Mouse (Mus musculus) embryonic facial prominence, embryonic 12.5 days (tissue): Measurements from ENCODE around the gene Tceal9. TPM values are rescaled to one million over a fixed set of nuclear protein-coding genes. Genes with fewer than 3 reads are reported as not detected.
"Not testable (repeated sequence)": the region's sequence is repeated elsewhere in the genome, so short reads cannot be mapped to it uniquely, and the experiment has no call there.

Source experiments
- ATAC-seq: fragments of 200-750 bp; cut with Nextera tagmentation; 2 replicates; pipeline ENCODE4 v1.8.0; 2017; ENCODE audit not compliant: insufficient number of reproducible peaks, insufficient read depth, low FRiP score, low TSS enrichment
- H3K27ac ChIP-seq: fragments of 300-500 bp; sonication (generic); 2 replicates; pipeline ENCODE4 v1.5.1; 2016; ENCODE audit warnings: mild to moderate bottlenecking
- H3K27me3 ChIP-seq: fragments of 300-500 bp; sonication (generic); 2 replicates; pipeline ENCODE4 v1.6.1; 2016; ENCODE audit warnings: mild to moderate bottlenecking, moderate library complexity
- H3K36me3 ChIP-seq: fragments of 300-500 bp; sonication (generic); 2 replicates; pipeline ENCODE4 v1.6.1; 2016; ENCODE audit warnings: mild to moderate bottlenecking
- H3K4me1 ChIP-seq: fragments of 300-500 bp; sonication (generic); 2 replicates; pipeline ENCODE4 v1.6.1; 2016
- H3K4me2 ChIP-seq: fragments of 300-500 bp; sonication (generic); replicated peaks from 2 replicates; pipeline ENCODE4 v1.6.1; 2016; ENCODE audit warnings: mild to moderate bottlenecking, moderate library complexity
- H3K4me3 ChIP-seq: fragments of 300-500 bp; sonication (generic); 2 replicates; pipeline ENCODE4 v1.5.1; 2016; ENCODE audit warnings: mild to moderate bottlenecking
- H3K9ac ChIP-seq: fragments of 300-500 bp; sonication (generic); 2 replicates; pipeline ENCODE4 v1.6.1; 2016; ENCODE audit warnings: mild to moderate bottlenecking, moderate library complexity
- H3K9me3 ChIP-seq: fragments of 300-500 bp; sonication (generic); 2 replicates; pipeline ENCODE4 v1.6.1; 2016; ENCODE audit warnings: mild to moderate bottlenecking, moderate library complexity
- whole genome bisulfite sequencing: fragments of 180-500 bp; shearing (Covaris S2); methylation state at CpG from one replicate; pipeline ENCODE4 v1.1.7; 2016; 5-methylcytosine and 5-hydroxymethylcytosine counted together
- polyA plus RNA-seq: library from polyadenylated mRNA; unstranded; fragments of >200 nt; fragmentation: Nextera tagmentation; extraction: Ambion mirVana; gene quantifications from 2 replicates; pipeline ENCODE4 v1.2.1, GENCODE M21; 2016

Gene Tceal9
- polyA plus RNA-seq, 1 experiment from 2014 or later: 600 TPM

DNA sequence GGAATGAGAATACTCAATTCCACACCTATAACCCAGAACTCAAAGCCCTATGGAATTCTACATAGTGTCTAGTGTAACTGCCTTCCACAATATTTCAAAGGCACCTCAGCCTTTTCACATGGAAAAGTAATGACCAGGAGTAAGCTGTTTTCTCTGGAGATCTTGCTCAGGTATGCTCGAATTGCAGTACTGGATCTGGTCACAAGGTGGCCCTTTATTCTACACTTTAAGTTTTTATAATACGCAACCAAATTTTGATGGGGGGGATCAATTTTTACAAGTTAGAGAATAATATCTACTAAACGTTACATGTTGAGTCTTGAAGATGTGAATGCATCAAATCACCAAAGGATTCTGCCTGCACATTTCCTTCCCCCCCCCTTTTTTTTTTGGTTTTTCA, 6.8 kb upstream of the Tceal9 start:
- Histone ChIP-seq H3K9me3 (no peaks in the 10 kb centered on the region), H3K27me3 (no peaks in the 10 kb centered on the region), H3K27ac (no peak overlapping the region), H3K4me3 (no peak overlapping the region), H3K4me2 (no peak overlapping the region), H3K4me1 (no peaks in the 10 kb centered on the region), H3K36me3 (no peaks in the 10 kb centered on the region), H3K9ac (no peak overlapping the region)
- 51% methylated on average over 3 of the region's 3 CpGs for WGBS
- no peak for ATAC-seq

DNA sequence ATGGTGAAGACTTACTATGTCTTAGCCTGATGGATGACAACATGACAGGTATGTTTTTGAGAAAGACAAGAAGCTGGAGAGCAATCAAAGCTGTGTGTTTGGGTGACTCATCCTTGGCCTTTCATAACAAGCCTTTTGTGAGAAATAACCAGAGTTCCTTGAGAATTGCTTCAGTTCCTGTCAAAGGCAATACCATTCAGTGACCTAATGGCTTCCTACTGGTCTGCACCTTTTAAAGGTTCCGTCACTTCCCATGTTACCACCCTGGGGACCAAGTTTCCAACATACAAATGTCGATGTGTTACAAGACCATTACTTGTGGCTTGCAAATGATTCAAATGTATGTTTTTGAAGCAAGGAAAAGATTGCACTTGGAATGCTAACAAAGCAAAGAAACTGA, 1.7 kb upstream of the Tceal9 start:
- no peak overlapping the region for H3K27ac ChIP-seq
- H3K4me3 ChIP-seq: no peak overlapping the region
- no peak overlapping the region for H3K4me2 ChIP-seq
- no peaks in the 10 kb centered on the region for H3K4me1 ChIP-seq
- H3K9ac ChIP-seq: no peak overlapping the region
- no peaks in the 10 kb centered on the region for H3K27me3 ChIP-seq
- WGBS: 81% methylated on average over 2 of the region's 2 CpGs
- no peaks in the 10 kb centered on the region for H3K9me3 ChIP-seq
- no peak for ATAC-seq
- no peaks in the 10 kb centered on the region for H3K36me3 ChIP-seq

DNA sequence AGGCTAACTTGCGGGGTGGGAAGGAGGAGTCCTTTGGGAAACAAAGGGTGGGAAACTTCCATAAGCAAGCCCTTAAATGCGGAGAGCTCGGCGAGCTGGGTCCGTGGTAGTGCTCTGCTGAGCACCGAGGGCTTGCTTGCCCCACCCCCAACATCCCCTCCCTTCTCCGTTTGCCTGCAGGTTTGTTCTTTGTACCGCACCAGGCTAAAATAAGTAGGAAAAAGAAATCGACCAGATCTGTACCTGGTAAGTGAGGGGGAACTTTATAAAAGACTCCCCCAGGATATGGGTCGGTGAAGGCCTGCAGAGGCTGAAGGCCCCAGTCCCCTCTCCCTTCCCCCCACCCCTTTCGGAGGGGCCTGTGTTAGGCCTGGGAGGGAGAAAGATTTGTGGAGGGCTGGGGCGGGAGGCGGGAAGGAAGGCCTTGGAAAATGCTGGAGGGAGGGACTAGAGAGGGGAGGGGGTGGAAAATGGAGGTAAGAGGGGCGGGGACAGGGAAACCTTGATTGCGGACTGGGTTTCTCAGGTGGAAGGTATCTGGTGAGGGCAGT, 717 bp downstream of the Tceal9 start:
- H3K9me3 ChIP-seq: no peaks in the 10 kb centered on the region
- H3K4me1 ChIP-seq: no peaks in the 10 kb centered on the region
- H3K27ac ChIP-seq: peak overlapping the region; percentile 80
- WGBS: 25% methylated on average over 15 of the region's 15 CpGs
- no peaks in the 10 kb centered on the region for H3K36me3 ChIP-seq
- peak overlapping the region; percentile 49 for H3K4me2 ChIP-seq
- peak; percentile 77 for ATAC-seq
- H3K27me3 ChIP-seq: no peaks in the 10 kb centered on the region
- H3K9ac ChIP-seq: peak overlapping the region; percentile 73
- peak overlapping the region; percentile 53 for H3K4me3 ChIP-seq

DNA sequence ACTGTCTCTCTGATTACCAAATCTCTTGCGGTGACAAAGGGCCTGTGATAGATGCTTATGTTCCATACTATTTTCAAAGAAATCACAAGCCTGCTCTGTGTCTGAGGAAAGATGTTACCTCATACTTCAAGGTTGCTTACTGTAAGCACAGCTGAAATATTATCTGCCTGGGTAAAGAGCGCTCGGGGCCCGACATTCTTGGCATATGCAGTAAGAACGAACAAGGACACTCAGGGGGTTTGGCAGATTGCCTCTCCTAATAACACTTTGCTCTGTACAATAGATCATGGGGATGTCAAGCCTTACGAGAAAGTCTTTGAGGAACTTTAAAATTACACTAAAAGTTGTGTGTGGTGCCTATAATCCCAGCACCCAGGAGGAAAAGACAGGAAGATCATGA, 3.9 kb downstream of the Tceal9 start:
- Histone ChIP-seq H3K27ac (no peak overlapping the region), H3K9me3 (no peaks in the 10 kb centered on the region), H3K27me3 (no peaks in the 10 kb centered on the region), H3K4me1 (no peaks in the 10 kb centered on the region), H3K4me3 (no peak overlapping the region), H3K4me2 (no peak overlapping the region), H3K9ac (no peak overlapping the region), H3K36me3 (no peaks in the 10 kb centered on the region)
- 77% methylated on average over 6 of the region's 6 CpGs for WGBS
- ATAC-seq: no peak

DNA sequence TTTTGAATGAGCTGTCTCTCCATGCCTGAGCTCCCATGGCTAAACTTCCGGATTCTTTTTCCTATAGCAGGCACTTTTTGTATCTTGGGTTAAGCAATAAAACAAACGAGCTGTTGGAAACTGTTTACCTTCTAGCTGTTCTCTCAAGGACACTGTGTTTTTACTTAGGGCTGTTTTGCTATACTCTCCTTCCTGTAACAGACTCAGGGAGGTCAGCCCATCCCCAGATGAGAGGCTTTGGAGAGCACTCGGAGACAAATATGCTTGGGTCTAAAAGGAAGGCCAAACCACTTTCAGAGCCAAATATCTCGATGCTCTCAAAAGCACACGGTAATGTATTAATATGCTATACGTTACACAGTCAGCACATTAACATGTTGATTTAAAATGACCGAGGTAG, 4.8 kb downstream of the Tceal9 start:
- Histone ChIP-seq H3K9ac (no peak overlapping the region), H3K4me1 (no peaks in the 10 kb centered on the region), H3K9me3 (no peaks in the 10 kb centered on the region), H3K4me3 (no peak overlapping the region), H3K36me3 (no peaks in the 10 kb centered on the region), H3K27me3 (no peaks in the 10 kb centered on the region), H3K4me2 (no peak overlapping the region), H3K27ac (no peak overlapping the region)
- ATAC-seq: no peak
- WGBS: 81% methylated on average over 7 of the region's 7 CpGs

DNA sequence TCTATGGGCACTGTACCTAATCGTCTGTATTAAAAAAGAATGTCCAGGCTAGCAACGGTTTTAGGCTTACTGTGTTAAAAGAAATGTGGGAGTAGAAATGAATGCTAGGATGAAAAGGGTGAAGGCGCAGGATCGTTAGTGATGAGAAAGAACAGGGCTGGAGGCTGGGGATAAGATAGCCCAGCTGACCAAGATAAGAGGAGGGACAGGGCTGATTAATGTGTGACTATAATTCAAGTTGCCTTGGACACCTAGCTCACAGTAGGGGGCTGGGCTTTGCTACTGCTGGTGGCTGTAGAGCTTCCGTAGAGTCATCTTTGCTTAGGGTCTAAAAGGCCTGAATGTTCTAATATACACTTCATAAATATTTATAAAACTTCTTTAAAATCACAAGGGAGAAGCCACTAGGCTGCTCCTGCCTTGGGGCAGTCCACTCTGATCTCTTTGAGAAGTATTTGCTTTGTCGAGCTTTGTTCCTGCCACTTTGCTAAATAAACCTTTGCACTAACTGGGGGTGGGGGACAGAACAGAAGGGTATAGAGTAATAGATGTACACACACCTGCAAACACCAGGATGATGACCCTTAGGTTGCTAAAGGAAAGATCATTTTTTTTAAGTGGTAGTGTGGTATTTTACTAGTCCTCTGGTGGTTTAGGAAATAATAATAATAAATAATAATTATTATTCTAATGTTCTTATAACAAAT, 7.3 kb downstream of the Tceal9 start:
- no peak for ATAC-seq
- no peaks in the 10 kb centered on the region for H3K27me3 ChIP-seq
- H3K4me3 ChIP-seq: no peak overlapping the region
- 75% methylated on average over 6 of the region's 6 CpGs for WGBS
- H3K9me3 ChIP-seq: no peaks in the 10 kb centered on the region
- H3K4me2 ChIP-seq: no peak overlapping the region
- H3K4me1 ChIP-seq: no peaks in the 10 kb centered on the region
- no peaks in the 10 kb centered on the region for H3K36me3 ChIP-seq
- no peak overlapping the region for H3K9ac ChIP-seq
- no peak overlapping the region for H3K27ac ChIP-seq

DNA sequence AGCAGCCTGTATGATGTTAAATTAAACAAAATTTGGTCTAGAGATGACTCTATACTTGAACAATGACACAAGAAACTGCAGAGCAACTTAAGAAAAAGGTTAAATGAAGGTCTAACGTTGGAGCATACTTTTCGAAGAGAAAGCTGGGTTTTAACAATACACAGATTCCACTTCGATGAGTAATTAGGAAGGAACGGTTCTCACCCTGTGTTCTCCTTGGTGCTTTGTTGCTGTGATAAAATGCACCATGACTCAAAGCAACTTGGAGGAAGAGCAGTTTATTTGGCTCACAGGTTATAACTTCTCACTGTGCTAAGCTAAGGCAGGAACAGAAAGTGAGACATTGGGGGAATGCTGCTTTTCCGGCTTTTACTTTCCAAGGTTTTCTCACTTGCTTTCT, 22.8 kb downstream of the Tceal9 start:
- Histone ChIP-seq H3K4me2 (no peak overlapping the region), H3K27ac (no peak overlapping the region), H3K4me1 (0 out of 2 replicates have a peak, but pooled peaks cover 3% of the 10 kb centered on the region), H3K27me3 (no peaks in the 10 kb centered on the region), H3K36me3 (no peaks in the 10 kb centered on the region), H3K9ac (no peak overlapping the region), H3K9me3 (no peaks in the 10 kb centered on the region), H3K4me3 (no peak overlapping the region)
- ATAC-seq: no peak
- 76% methylated on average over 5 of the region's 5 CpGs for WGBS

DNA sequence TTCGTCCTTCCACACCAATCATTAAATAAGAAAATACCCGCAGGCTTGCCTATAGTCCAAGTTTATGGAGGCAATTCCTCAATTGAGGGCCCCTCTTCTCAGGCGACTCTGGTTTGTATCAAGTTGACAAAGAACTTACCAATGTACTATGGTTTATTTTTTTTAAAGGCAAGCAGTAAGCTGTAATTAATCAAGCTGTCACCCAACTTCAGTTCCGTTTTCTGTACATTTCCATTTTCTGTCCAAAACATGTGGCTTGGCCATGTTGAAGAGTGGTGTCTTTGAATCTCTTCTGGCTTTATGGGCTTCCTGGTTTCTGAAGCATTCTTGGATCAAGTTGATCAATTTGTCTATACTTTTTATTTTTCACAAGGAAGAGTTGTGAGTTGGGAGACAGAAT, 23.3 kb downstream of the Tceal9 start:
- Histone ChIP-seq H3K27me3 (no peaks in the 10 kb centered on the region), H3K9me3 (no peaks in the 10 kb centered on the region), H3K4me1 (0 out of 2 replicates have a peak, but pooled peaks cover 3% of the 10 kb centered on the region), H3K4me3 (no peak overlapping the region), H3K36me3 (no peaks in the 10 kb centered on the region), H3K9ac (no peak overlapping the region), H3K4me2 (no peak overlapping the region), H3K27ac (no peak overlapping the region)
- ATAC-seq: no peak
- WGBS: 74% methylated on average over 4 of the region's 4 CpGs

DNA sequence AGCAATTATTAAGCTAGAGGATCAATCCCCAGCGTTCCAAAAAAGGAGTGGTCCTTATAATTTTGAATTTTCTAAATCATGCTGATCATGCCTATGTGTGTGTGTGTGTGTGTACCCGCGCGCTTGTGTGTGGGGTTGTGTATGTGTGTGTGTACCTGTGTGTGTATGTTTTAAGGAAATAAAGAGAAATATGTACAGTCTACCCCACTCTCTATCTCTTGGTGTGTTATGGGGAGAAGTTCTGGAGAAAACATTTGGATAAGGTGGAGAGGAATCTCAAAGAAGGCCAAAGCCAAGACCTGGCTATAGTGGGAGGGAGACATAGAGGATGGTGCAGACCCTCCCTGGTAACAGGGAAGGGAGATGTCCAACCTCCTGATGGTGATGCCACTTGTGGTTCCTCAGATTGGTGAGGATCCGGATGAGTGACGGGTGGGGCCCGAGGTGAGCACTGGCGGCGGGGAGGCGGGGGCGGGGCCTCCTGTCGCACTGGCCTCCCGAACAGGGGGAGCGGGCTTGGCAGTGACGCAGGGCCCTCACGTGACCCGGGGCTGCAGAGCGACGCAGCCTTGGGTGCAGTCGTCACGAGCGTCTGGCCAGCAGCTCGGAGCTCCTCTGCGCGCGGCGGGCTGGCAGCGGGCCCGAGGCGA, 25.0 kb downstream of the Tceal9 start, which contains the start of gene Bex3:
Bex3 (plus strand) TSS at position 511 of the 650 bp plus-strand sequence.
- H3K9me3 ChIP-seq, H3K27me3 ChIP-seq, H3K27ac ChIP-seq, H3K36me3 ChIP-seq, H3K4me1 ChIP-seq: not testable (repeated sequence)
- Histone ChIP-seq H3K4me3 (peak within 1 kb of the TSS; percentile 41), H3K9ac (peak within 1 kb of the TSS; percentile 55), H3K4me2 (peak within 1 kb of the TSS; percentile 41)
- WGBS: 57% methylated on average over 7 of the region's 30 CpGs
- ATAC-seq: peak; percentile 97

DNA sequence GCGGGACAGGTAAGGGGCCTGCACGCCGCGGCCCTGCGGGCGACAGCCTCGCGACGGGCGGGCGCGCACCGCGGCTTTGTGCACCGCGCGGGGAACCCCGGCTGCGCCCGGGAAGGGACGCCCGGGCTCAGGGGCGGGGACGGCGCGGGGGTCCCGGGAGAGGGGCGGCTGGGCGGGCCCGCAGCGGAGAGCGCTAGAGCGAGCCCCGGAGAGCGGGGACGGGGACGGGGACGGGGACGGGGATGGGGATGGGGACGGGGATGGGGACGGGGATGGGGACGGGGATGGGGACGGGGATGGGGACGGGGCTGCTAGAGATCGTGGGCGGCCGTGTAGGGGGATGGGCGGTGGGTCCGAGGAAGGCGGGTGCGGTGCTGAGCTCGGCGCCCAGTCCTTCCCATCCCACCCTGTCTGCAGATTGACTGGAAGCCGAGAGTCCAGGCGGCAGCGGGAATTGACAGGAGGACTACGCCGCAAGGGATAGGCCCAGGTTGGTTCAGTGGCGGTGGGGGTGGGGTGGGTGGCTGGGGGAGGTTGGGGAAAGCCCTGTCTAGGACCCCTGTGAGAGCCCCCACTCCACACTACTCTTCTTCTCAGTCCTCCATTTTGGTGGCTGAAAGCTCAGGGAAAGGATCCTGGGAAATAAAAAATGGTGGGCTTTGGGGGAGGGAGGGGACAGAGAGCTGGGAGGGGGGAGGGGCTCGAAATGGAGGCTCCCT, 25.7 kb downstream of the Tceal9 start:
- 12% methylated on average over 17 of the region's 60 CpGs for WGBS
- H3K27me3 ChIP-seq: not testable (repeated sequence)
- peak; percentile 78 for ATAC-seq

DNA sequence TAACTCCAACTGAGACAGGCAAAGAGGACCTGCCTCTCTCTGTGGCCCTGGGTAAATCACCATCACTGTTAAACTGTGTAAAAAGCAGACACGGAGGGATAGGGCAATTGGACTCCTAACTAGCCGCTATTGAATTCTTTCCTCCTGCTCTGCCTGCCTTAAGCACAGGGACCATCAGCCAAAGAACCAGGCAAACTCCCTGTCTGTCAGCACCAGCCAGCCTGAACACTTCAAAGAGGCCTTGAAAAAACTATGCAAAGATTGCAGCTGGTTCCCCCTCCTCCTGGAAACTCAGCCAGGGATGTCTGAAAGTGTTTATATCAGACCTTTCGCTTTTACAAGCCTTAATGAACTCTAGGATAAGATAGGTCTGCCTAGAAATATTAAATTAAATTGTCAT, 29.7 kb downstream of the Tceal9 start:
- no peaks in the 10 kb centered on the region for H3K9me3 ChIP-seq
- no peaks in the 10 kb centered on the region for H3K27me3 ChIP-seq
- 0 out of 2 replicates have a peak, but pooled peaks cover 3% of the 10 kb centered on the region for H3K4me1 ChIP-seq
- H3K9ac ChIP-seq: no peak overlapping the region
- no peaks in the 10 kb centered on the region for H3K36me3 ChIP-seq
- ATAC-seq: no peak
- H3K4me2 ChIP-seq: no peak overlapping the region
- WGBS: 16% methylated on average over 3 of the region's 3 CpGs
- no peak overlapping the region for H3K27ac ChIP-seq
- no peak overlapping the region for H3K4me3 ChIP-seq

More for the DNA sequence above, 25.7 kb downstream of the Tceal9 start:
- H3K4me1 ChIP-seq, H3K9me3 ChIP-seq, H3K36me3 ChIP-seq, H3K27ac ChIP-seq: not testable (repeated sequence)
- Histone ChIP-seq H3K4me3 (peak overlapping the region; percentile 41), H3K9ac (peak overlapping the region; percentile 55), H3K4me2 (peak overlapping the region; percentile 41)
